Mouse (Mus musculus): ENCODE data around the gene Meltf. TPM values are rescaled to one million over a fixed set of nuclear protein-coding genes. Genes with fewer than 3 reads are reported as not detected.
A peak's percentile ranks its signal among the peaks of the same experiment; 100 is the strongest.
"Not testable (repeated sequence)": the region's sequence is repeated elsewhere in the genome, so short reads cannot be mapped to it uniquely, and the experiment has no call there.

Gene Meltf
- polyA plus RNA-seq, 1 experiment from 2014 or later: 0.55 TPM

- Histone ChIP-seq H3K36me3 (ENCODE audit: control insufficient read depth, insufficient read depth) (no peaks in the 10 kb centered on the region), H3K9me3 (replicated peaks; ENCODE audit: control insufficient read depth, low read length) (no peaks in the 10 kb centered on the region), H3K4me3 (ENCODE audit: low read depth, low read length) (peak overlapping the region; percentile 4; the same call in 1 of the 2 replicates), H3K4me1 (ENCODE audit: control insufficient read depth, low read depth, low read length) (peaks cover 8% of the 10 kb centered on the region), H3K9ac (ENCODE audit: low read depth, low read length) (no peak overlapping the region), H3K27me3 (ENCODE audit: control insufficient read depth, insufficient read depth, low read depth, low read length) (peaks cover 49% of the 10 kb centered on the region), H3K27ac (ENCODE audit: low read length) (no peak overlapping the region), H3K4me2 (ENCODE audit: low read depth, low read length) (no peak overlapping the region)
- 27% methylated on average over 13 of the region's 13 CpGs for WGBS (ENCODE audit: insufficient replicate concordance)
- no peak for ATAC-seq (ENCODE audit: low read depth)
Measured at GRCm38 (mm10) chr16:31934550-31935010, 56.0 kb downstream of the Meltf start.

- Histone ChIP-seq H3K9ac (ENCODE audit: low read depth, low read length) (no peak overlapping the region), H3K4me3 (ENCODE audit: low read depth, low read length) (peak overlapping the region; percentile 4), H3K9me3 (replicated peaks; ENCODE audit: control insufficient read depth, low read length) (no peaks in the 10 kb centered on the region), H3K4me2 (ENCODE audit: low read depth, low read length) (peak overlapping the region; percentile 5), H3K36me3 (ENCODE audit: control insufficient read depth, insufficient read depth) (no peaks in the 10 kb centered on the region), H3K27ac (ENCODE audit: low read length) (no peak overlapping the region), H3K4me1 (ENCODE audit: control insufficient read depth, low read depth, low read length) (peaks cover 8% of the 10 kb centered on the region), H3K27me3 (ENCODE audit: control insufficient read depth, insufficient read depth, low read depth, low read length) (peaks cover 49% of the 10 kb centered on the region)
- 0 out of 2 replicates have a peak, but pooled peaks have one; percentile 8 for ATAC-seq (ENCODE audit: low read depth)
- 6% methylated on average over 36 of the region's 36 CpGs for WGBS (ENCODE audit: insufficient replicate concordance)
Measured at GRCm38 (mm10) chr16:31935091-31935979, 56.7 kb downstream of the Meltf start.

GRCm38 (mm10) chr16:31936568-31936967, 58.0 kb downstream of the Meltf start:
- 68% methylated on average over 4 of the region's 4 CpGs for WGBS (ENCODE audit: insufficient replicate concordance)
- Histone ChIP-seq H3K9me3 (replicated peaks; ENCODE audit: control insufficient read depth, low read length) (no peaks in the 10 kb centered on the region), H3K27me3 (ENCODE audit: control insufficient read depth, insufficient read depth, low read depth, low read length) (peaks cover 49% of the 10 kb centered on the region), H3K4me3 (ENCODE audit: low read depth, low read length) (no peak overlapping the region), H3K36me3 (ENCODE audit: control insufficient read depth, insufficient read depth) (no peaks in the 10 kb centered on the region), H3K4me2 (ENCODE audit: low read depth, low read length) (no peak overlapping the region), H3K27ac (ENCODE audit: low read length) (no peak overlapping the region), H3K4me1 (ENCODE audit: control insufficient read depth, low read depth, low read length) (peaks cover 8% of the 10 kb centered on the region), H3K9ac (ENCODE audit: low read depth, low read length) (no peak overlapping the region)
- no peak for ATAC-seq (ENCODE audit: low read depth)

GRCm38 (mm10) chr16:31938856-31939255, 60.2 kb downstream of the Meltf start:
- peaks cover 28% of the 10 kb centered on the region for H3K27me3 ChIP-seq (ENCODE audit: control insufficient read depth, insufficient read depth, low read depth, low read length)
- WGBS (ENCODE audit: insufficient replicate concordance): 35% methylated on average over 6 of the region's 6 CpGs
- H3K27ac ChIP-seq (ENCODE audit: low read length): no peak overlapping the region
- ATAC-seq (ENCODE audit: low read depth): no peak
- no peak overlapping the region for H3K4me3 ChIP-seq (ENCODE audit: low read depth, low read length)
- H3K9me3 ChIP-seq (replicated peaks; ENCODE audit: control insufficient read depth, low read length): no peaks in the 10 kb centered on the region
- no peak overlapping the region for H3K9ac ChIP-seq (ENCODE audit: low read depth, low read length)
- H3K4me2 ChIP-seq (ENCODE audit: low read depth, low read length): no peak overlapping the region
- no peaks in the 10 kb centered on the region; the same call in none of the 2 replicates for H3K4me1 ChIP-seq (ENCODE audit: control insufficient read depth, low read depth, low read length)
- H3K36me3 ChIP-seq (ENCODE audit: control insufficient read depth, insufficient read depth): no peaks in the 10 kb centered on the region

GRCm38 (mm10) chr16:31940586-31940985, 62.0 kb downstream of the Meltf start:
- Histone ChIP-seq H3K9ac (ENCODE audit: low read depth, low read length) (no peak overlapping the region), H3K36me3 (ENCODE audit: control insufficient read depth, insufficient read depth) (no peaks in the 10 kb centered on the region), H3K9me3 (replicated peaks; ENCODE audit: control insufficient read depth, low read length) (no peaks in the 10 kb centered on the region), H3K27ac (ENCODE audit: low read length) (no peak overlapping the region), H3K4me2 (ENCODE audit: low read depth, low read length) (no peak overlapping the region), H3K4me1 (ENCODE audit: control insufficient read depth, low read depth, low read length) (no peaks in the 10 kb centered on the region; the same call in 1 of the 2 replicates), H3K27me3 (ENCODE audit: control insufficient read depth, insufficient read depth, low read depth, low read length) (peaks cover 10% of the 10 kb centered on the region), H3K4me3 (ENCODE audit: low read depth, low read length) (no peak overlapping the region)
- ATAC-seq (ENCODE audit: low read depth): no peak
- WGBS (ENCODE audit: insufficient replicate concordance): 24% methylated on average over 2 of the region's 2 CpGs

GRCm38 (mm10) chr16:31943980-31944379, 65.4 kb downstream of the Meltf start:
- WGBS (ENCODE audit: insufficient replicate concordance): 6% methylated on average over 10 of the region's 10 CpGs
- Histone ChIP-seq H3K9me3 (replicated peaks; ENCODE audit: control insufficient read depth, low read length) (no peaks in the 10 kb centered on the region), H3K27ac (ENCODE audit: low read length) (no peak overlapping the region), H3K4me2 (ENCODE audit: low read depth, low read length) (no peak overlapping the region), H3K4me1 (ENCODE audit: control insufficient read depth, low read depth, low read length) (peaks cover 18% of the 10 kb centered on the region), H3K36me3 (ENCODE audit: control insufficient read depth, insufficient read depth) (no peaks in the 10 kb centered on the region), H3K9ac (ENCODE audit: low read depth, low read length) (no peak overlapping the region), H3K4me3 (ENCODE audit: low read depth, low read length) (no peak overlapping the region), H3K27me3 (ENCODE audit: control insufficient read depth, insufficient read depth, low read depth, low read length) (no peaks in the 10 kb centered on the region)
- no peak for ATAC-seq (ENCODE audit: low read depth)

GRCm38 (mm10) chr16:31944698-31945255, 66.2 kb downstream of the Meltf start:
- no peaks in the 10 kb centered on the region for H3K9me3 ChIP-seq (replicated peaks; ENCODE audit: control insufficient read depth, low read length)
- H3K4me1 ChIP-seq (ENCODE audit: control insufficient read depth, low read depth, low read length): peaks cover 26% of the 10 kb centered on the region
- H3K27ac ChIP-seq (ENCODE audit: low read length): no peak overlapping the region
- WGBS (ENCODE audit: insufficient replicate concordance): 75% methylated on average over 12 of the region's 12 CpGs
- no peak overlapping the region for H3K9ac ChIP-seq (ENCODE audit: low read depth, low read length)
- ATAC-seq (ENCODE audit: low read depth): no peak
- H3K4me2 ChIP-seq (ENCODE audit: low read depth, low read length): no peak overlapping the region
- H3K27me3 ChIP-seq (ENCODE audit: control insufficient read depth, insufficient read depth, low read depth, low read length): no peaks in the 10 kb centered on the region
- H3K4me3 ChIP-seq (ENCODE audit: low read depth, low read length): no peak overlapping the region
- H3K36me3 ChIP-seq (ENCODE audit: control insufficient read depth, insufficient read depth): no peaks in the 10 kb centered on the region

GRCm38 (mm10) chr16:31945372-31945771, 66.8 kb downstream of the Meltf start:
- Histone ChIP-seq H3K4me1 (ENCODE audit: control insufficient read depth, low read depth, low read length) (peaks cover 26% of the 10 kb centered on the region), H3K27me3 (ENCODE audit: control insufficient read depth, insufficient read depth, low read depth, low read length) (no peaks in the 10 kb centered on the region), H3K36me3 (ENCODE audit: control insufficient read depth, insufficient read depth) (no peaks in the 10 kb centered on the region; the same call in 1 of the 2 replicates), H3K4me2 (ENCODE audit: low read depth, low read length) (no peak overlapping the region), H3K9me3 (replicated peaks; ENCODE audit: control insufficient read depth, low read length) (no peaks in the 10 kb centered on the region), H3K9ac (ENCODE audit: low read depth, low read length) (no peak overlapping the region), H3K27ac (ENCODE audit: low read length) (no peak overlapping the region), H3K4me3 (ENCODE audit: low read depth, low read length) (no peak overlapping the region)
- WGBS (ENCODE audit: insufficient replicate concordance): 72% methylated on average over 6 of the region's 6 CpGs
- no peak for ATAC-seq (ENCODE audit: low read depth)

- not testable (repeated sequence) for ATAC-seq (ENCODE audit: low read depth); H3K27me3 ChIP-seq (ENCODE audit: control insufficient read depth, insufficient read depth, low read depth, low read length); H3K9ac ChIP-seq (ENCODE audit: low read depth, low read length); H3K4me2 ChIP-seq (ENCODE audit: low read depth, low read length); H3K36me3 ChIP-seq (ENCODE audit: control insufficient read depth, insufficient read depth); H3K27ac ChIP-seq (ENCODE audit: low read length); H3K9me3 ChIP-seq (replicated peaks; ENCODE audit: control insufficient read depth, low read length); H3K4me3 ChIP-seq (ENCODE audit: low read depth, low read length)
- peaks cover 26% of the 10 kb centered on the region for H3K4me1 ChIP-seq (ENCODE audit: control insufficient read depth, low read depth, low read length)
- WGBS (ENCODE audit: insufficient replicate concordance): 69% methylated on average over 6 of the region's 6 CpGs
Measured at GRCm38 (mm10) chr16:31945986-31946385, 67.4 kb downstream of the Meltf start.
